Mouse (Mus musculus): Measurements from ENCODE around the gene Rassf1. TPM values are rescaled to one million over a fixed set of nuclear protein-coding genes. Genes with fewer than 3 reads are reported as not detected.
"Not testable (repeated sequence)": the region's sequence is repeated elsewhere in the genome, so short reads cannot be mapped to it uniquely, and the experiment has no call there.

The Rassf1 gene
- polyA plus RNA-seq, 1 experiment from 2014 or later, result 45.4 TPM

DNA sequence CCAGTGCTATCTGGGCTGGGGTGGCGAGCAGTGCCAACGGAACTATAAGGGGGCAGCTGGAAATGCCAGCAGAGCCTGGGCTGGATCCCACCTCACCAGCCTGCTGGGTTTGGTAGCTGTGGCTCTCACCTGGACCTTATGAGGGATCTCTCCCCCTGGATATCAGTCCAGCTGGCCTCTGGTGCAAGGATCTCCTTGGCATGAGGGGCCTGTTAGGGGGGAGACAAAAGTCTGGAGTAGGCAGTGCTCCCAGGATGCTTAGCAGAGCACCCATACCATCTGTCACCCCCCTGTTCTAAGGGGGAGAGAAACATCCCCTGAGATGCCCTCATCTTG, 20.9 kb downstream of the Rassf1 start:
- Histone ChIP-seq H3K36me3 (ENCODE audit: control insufficient read depth, insufficient read depth) (peaks cover 27% of the 10 kb centered on the region), H3K4me1 (replicated peaks; ENCODE audit: control insufficient read depth, insufficient read depth, low read length) (peaks cover 41% of the 10 kb centered on the region), H3K27ac (ENCODE audit: low read length) (no peak overlapping the region), H3K4me2 (ENCODE audit: low read length) (no peak overlapping the region), H3K4me3 (replicated peaks; ENCODE audit: low read length) (no peak overlapping the region), H3K9ac (replicated peaks; ENCODE audit: low read depth, low read length) (no peak overlapping the region), H3K9me3 (ENCODE audit: control insufficient read depth, low read length) (no peaks in the 10 kb centered on the region), H3K27me3 (replicated peaks; ENCODE audit: control insufficient read depth, insufficient read depth, low read length) (no peaks in the 10 kb centered on the region)
- ATAC-seq, result no peak
- WGBS, result 92% methylated on average over 2 of the region's 2 CpGs

GRCm38 (mm10) chr9:107573774-107574173, 22.4 kb downstream of the Rassf1 start:
- not testable (repeated sequence) for ATAC-seq; H3K4me3 ChIP-seq (replicated peaks; ENCODE audit: low read length); H3K4me2 ChIP-seq (ENCODE audit: low read length); H3K27me3 ChIP-seq (replicated peaks; ENCODE audit: control insufficient read depth, insufficient read depth, low read length); H3K27ac ChIP-seq (ENCODE audit: low read length); H3K9ac ChIP-seq (replicated peaks; ENCODE audit: low read depth, low read length); H3K9me3 ChIP-seq (ENCODE audit: control insufficient read depth, low read length)
- Histone ChIP-seq H3K36me3 (ENCODE audit: control insufficient read depth, insufficient read depth) (peaks cover 27% of the 10 kb centered on the region), H3K4me1 (replicated peaks; ENCODE audit: control insufficient read depth, insufficient read depth, low read length) (peaks cover 32% of the 10 kb centered on the region)
- WGBS, result 80% methylated on average over 6 of the region's 6 CpGs

GRCm38 (mm10) chr9:107575579-107576356, 24.4 kb downstream of the Rassf1 start:
- ATAC-seq, result no peak
- no peaks in the 10 kb centered on the region for H3K27me3 ChIP-seq (replicated peaks; ENCODE audit: control insufficient read depth, insufficient read depth, low read length)
- peaks cover 35% of the 10 kb centered on the region for H3K4me1 ChIP-seq (replicated peaks; ENCODE audit: control insufficient read depth, insufficient read depth, low read length)
- no peaks in the 10 kb centered on the region for H3K9me3 ChIP-seq (ENCODE audit: control insufficient read depth, low read length)
- H3K36me3 ChIP-seq (ENCODE audit: control insufficient read depth, insufficient read depth), result peaks cover 27% of the 10 kb centered on the region
- WGBS, result 88% methylated on average over 14 of the region's 14 CpGs
- H3K27ac ChIP-seq (ENCODE audit: low read length), result no peak overlapping the region
- no peak overlapping the region for H3K4me3 ChIP-seq (replicated peaks; ENCODE audit: low read length)
- H3K4me2 ChIP-seq (ENCODE audit: low read length), result no peak overlapping the region
- H3K9ac ChIP-seq (replicated peaks; ENCODE audit: low read depth, low read length), result no peak overlapping the region

GRCm38 (mm10) chr9:107576357-107577107, 25.2 kb downstream of the Rassf1 start, which contains the start of gene Hyal1:
Gene Hyal1 (plus strand): TSS chr9:107576927.
- Histone ChIP-seq H3K27ac (ENCODE audit: low read length) (0 out of 2 replicates have a peak within 1 kb of the TSS, but pooled peaks have one; percentile 16), H3K4me3 (replicated peaks; ENCODE audit: low read length) (peak within 1 kb of the TSS; percentile 17), H3K9me3 (ENCODE audit: control insufficient read depth, low read length) (no peaks in the 10 kb centered on the region), H3K4me2 (ENCODE audit: low read length) (peak within 1 kb of the TSS; percentile 32; the same call in 1 of the 2 replicates), H3K36me3 (ENCODE audit: control insufficient read depth, insufficient read depth) (peaks cover 27% of the 10 kb centered on the region), H3K9ac (replicated peaks; ENCODE audit: low read depth, low read length) (0 out of 2 replicates have a peak within 1 kb of the TSS, but pooled peaks have one; percentile 27), H3K27me3 (replicated peaks; ENCODE audit: control insufficient read depth, insufficient read depth, low read length) (no peaks in the 10 kb centered on the region), H3K4me1 (replicated peaks; ENCODE audit: control insufficient read depth, insufficient read depth, low read length) (peaks cover 34% of the 10 kb centered on the region)
- WGBS, result 26% methylated on average over 16 of the region's 16 CpGs
- ATAC-seq, result peak; percentile 63

- H3K4me3 ChIP-seq (replicated peaks; ENCODE audit: low read length), result no peak overlapping the region
- no peaks in the 10 kb centered on the region for H3K27me3 ChIP-seq (replicated peaks; ENCODE audit: control insufficient read depth, insufficient read depth, low read length)
- H3K9ac ChIP-seq (replicated peaks; ENCODE audit: low read depth, low read length), result no peak overlapping the region
- H3K9me3 ChIP-seq (ENCODE audit: control insufficient read depth, low read length), result no peaks in the 10 kb centered on the region
- no peak for ATAC-seq
- 90% methylated on average over 10 of the region's 10 CpGs for WGBS
- no peak overlapping the region for H3K4me2 ChIP-seq (ENCODE audit: low read length)
- peaks cover 14% of the 10 kb centered on the region; the same call in 1 of the 2 replicates for H3K36me3 ChIP-seq (ENCODE audit: control insufficient read depth, insufficient read depth)
- H3K27ac ChIP-seq (ENCODE audit: low read length), result no peak overlapping the region
- peaks cover 29% of the 10 kb centered on the region for H3K4me1 ChIP-seq (replicated peaks; ENCODE audit: control insufficient read depth, insufficient read depth, low read length)
Measured at GRCm38 (mm10) chr9:107577871-107578270, 26.5 kb downstream of the Rassf1 start.

DNA sequence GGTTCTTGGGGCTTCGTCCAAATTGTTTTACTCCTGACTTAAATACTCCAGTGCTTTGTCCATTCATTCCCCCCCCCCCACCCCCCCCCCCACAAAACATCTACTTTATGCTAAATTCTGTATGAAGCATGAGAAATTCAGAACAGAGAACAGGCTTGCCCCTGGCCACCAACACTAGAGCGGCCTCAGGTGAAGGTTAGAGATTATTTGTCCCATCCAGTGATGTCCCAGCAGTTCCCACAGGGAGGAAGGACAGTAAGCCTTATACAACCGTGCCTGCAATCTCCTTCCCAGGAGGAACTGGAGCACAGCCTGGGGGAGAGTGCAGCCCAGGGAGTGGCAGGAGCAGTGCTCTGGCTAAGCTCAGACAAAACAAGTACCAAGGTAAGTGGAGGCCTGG, 27.2 kb downstream of the Rassf1 start, which contains the start of gene Naa80:
Gene Naa80, plus strand, starts transcription at position 301 of the 400 bp plus-strand sequence.
- Histone ChIP-seq H3K9me3 (ENCODE audit: control insufficient read depth, low read length) (no peaks in the 10 kb centered on the region), H3K4me3 (replicated peaks; ENCODE audit: low read length) (no peak within 1 kb of the TSS), H3K9ac (replicated peaks; ENCODE audit: low read depth, low read length) (no peak within 1 kb of the TSS), H3K4me2 (ENCODE audit: low read length) (no peak within 1 kb of the TSS), H3K27ac (ENCODE audit: low read length) (peak within 1 kb of the TSS; percentile 92), H3K27me3 (replicated peaks; ENCODE audit: control insufficient read depth, insufficient read depth, low read length) (no peaks in the 10 kb centered on the region), H3K36me3 (ENCODE audit: control insufficient read depth, insufficient read depth) (peaks cover 10% of the 10 kb centered on the region; the same call in 1 of the 2 replicates), H3K4me1 (replicated peaks; ENCODE audit: control insufficient read depth, insufficient read depth, low read length) (peaks cover 29% of the 10 kb centered on the region)
- no peak for ATAC-seq
- 88% methylated on average over 3 of the region's 3 CpGs for WGBS

GRCm38 (mm10) chr9:107579023-107579900, 27.9 kb downstream of the Rassf1 start:
- no peak overlapping the region for H3K4me3 ChIP-seq (replicated peaks; ENCODE audit: low read length)
- peaks cover 29% of the 10 kb centered on the region for H3K4me1 ChIP-seq (replicated peaks; ENCODE audit: control insufficient read depth, insufficient read depth, low read length)
- no peak overlapping the region for H3K4me2 ChIP-seq (ENCODE audit: low read length)
- no peaks in the 10 kb centered on the region for H3K27me3 ChIP-seq (replicated peaks; ENCODE audit: control insufficient read depth, insufficient read depth, low read length)
- H3K27ac ChIP-seq (ENCODE audit: low read length), result peak overlapping the region; percentile 92
- peaks cover 8% of the 10 kb centered on the region; the same call in 1 of the 2 replicates for H3K36me3 ChIP-seq (ENCODE audit: control insufficient read depth, insufficient read depth)
- H3K9me3 ChIP-seq (ENCODE audit: control insufficient read depth, low read length), result no peaks in the 10 kb centered on the region
- 93% methylated on average over 14 of the region's 14 CpGs for WGBS
- H3K9ac ChIP-seq (replicated peaks; ENCODE audit: low read depth, low read length), result no peak overlapping the region
- ATAC-seq, result no peak

DNA sequence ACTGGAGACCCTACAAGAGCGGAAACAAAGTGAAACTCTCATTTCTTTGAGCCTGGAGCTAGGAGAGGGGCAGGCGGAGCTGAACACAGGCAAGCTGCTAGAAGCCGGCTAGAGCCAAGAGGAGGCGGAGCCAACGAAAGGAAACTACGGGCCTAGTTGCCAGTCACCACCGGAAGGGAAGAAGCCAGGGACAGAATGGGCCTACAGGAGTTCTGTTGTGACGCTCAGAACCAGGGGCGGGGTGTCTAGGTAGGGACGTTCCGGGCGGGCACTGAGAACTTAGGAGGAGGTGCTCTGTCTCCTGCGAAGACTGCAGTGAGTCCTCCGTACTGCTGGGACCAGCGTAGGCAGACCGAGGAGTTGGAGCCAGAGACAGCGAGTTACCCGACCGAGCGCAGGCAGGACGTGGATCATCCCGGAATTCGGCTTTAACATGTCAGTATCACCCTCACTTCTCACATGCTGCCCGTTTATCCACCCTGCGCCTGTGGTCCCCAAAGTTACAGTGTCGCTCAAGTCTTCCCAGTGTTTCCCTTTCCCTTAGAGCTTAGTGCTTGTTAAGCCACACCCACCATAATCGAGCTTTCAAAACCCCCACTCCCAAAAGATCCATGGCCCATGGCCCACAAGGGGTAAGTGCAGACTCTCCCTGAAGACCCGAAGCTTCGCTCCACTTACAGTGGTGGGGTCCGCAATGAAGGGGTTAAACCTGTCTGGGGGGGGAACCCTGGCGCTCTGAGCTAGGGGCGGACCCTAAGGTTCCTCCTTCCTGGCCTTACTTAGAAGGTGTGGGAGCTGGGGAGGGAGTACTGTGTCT, 29.4 kb downstream of the Rassf1 start, which contains the start of gene Hyal3:
Gene Hyal3, plus strand, starts transcription at position 318 of the 817 bp plus-strand sequence.
- Histone ChIP-seq H3K27ac (ENCODE audit: low read length) (peak within 1 kb of the TSS; percentile 92), H3K36me3 (ENCODE audit: control insufficient read depth, insufficient read depth) (no peaks in the 10 kb centered on the region), H3K4me3 (replicated peaks; ENCODE audit: low read length) (peak within 1 kb of the TSS; percentile 74), H3K4me1 (replicated peaks; ENCODE audit: control insufficient read depth, insufficient read depth, low read length) (peaks cover 29% of the 10 kb centered on the region), H3K9ac (replicated peaks; ENCODE audit: low read depth, low read length) (peak within 1 kb of the TSS; percentile 84), H3K4me2 (ENCODE audit: low read length) (peak within 1 kb of the TSS; percentile 99), H3K9me3 (ENCODE audit: control insufficient read depth, low read length) (no peaks in the 10 kb centered on the region), H3K27me3 (replicated peaks; ENCODE audit: control insufficient read depth, insufficient read depth, low read length) (no peaks in the 10 kb centered on the region)
- under 1% methylated on average over 32 of the region's 32 CpGs for WGBS
- peak; percentile 86 for ATAC-seq

Measured in forebrain, embryonic 16.5 days (tissue).